Mouse (Mus musculus): ENCODE measurements around the gene Gm11020. TPM values are rescaled to one million over a fixed set of nuclear protein-coding genes. Genes with fewer than 3 reads are reported as not detected.

The Gm11020 gene
- total and polyA plus RNA-seq, 3 experiments = not detected

GRCm38 (mm10) chr8:104336806-104337205 is 15.4 kb downstream of the Gm11020 start:
- Histone ChIP-seq H3K9ac (ENCODE audit: control insufficient read depth, low read depth, low read length, poor library complexity, severe bottlenecking) (no peak overlapping the region), H3K36me3 (ENCODE audit: control insufficient read depth in 1 of 2, insufficient read depth in 2 of 2, low read length in 2 of 2) (peaks cover 0 to 21% of the 10 kb centered on the region in 2 experiments; a peak in 2 of 4 replicates), H3K9me3 (replicated peaks; ENCODE audit: insufficient read depth, low read length) (no peaks in the 10 kb centered on the region), H3K27ac (ENCODE audit: control insufficient read depth, low read depth, low read length) (no peak overlapping the region), H3K4me1 (ENCODE audit: control insufficient read depth in 1 of 2, insufficient read depth in 2 of 2, low read length in 2 of 2) (peaks cover 7 to 22% of the 10 kb centered on the region in 2 experiments), H3K4me3 (ENCODE audit: control insufficient read depth in 1 of 2, insufficient read depth in 1 of 2, low read depth in 2 of 2, low read length in 2 of 2) (no peak overlapping the region), H3K79me2 (ENCODE audit: control insufficient read depth, insufficient read depth, low read length, poor library complexity) (peaks cover 9% of the 10 kb centered on the region), H3K27me3 (ENCODE audit: control insufficient read depth in 1 of 2, insufficient read depth in 2 of 2, low read length in 2 of 2) (no peaks in the 10 kb centered on the region)
- TF ChIP-seq GATA1 (IDR thresholded peaks at IDR 0.05; ENCODE audit: low read depth, low read length) (no peak), POLR2AphosphoS2 (IDR thresholded peaks at IDR 0.05; ENCODE audit: low read length) (no peak), MXI1 (IDR thresholded peaks at IDR 0.05; ENCODE audit: low read depth, low read length) (no peak), BHLHE40 (IDR thresholded peaks at IDR 0.05; ENCODE audit: borderline replicate concordance, low read depth, low read length) (no peak), CHD2 (IDR thresholded peaks at IDR 0.05; ENCODE audit: low read length) (no peak)
- no peak for DNase-seq (ENCODE audit: low read depth, low spot score)

GRCm38 (mm10) chr8:104337890-104338289 is 16.5 kb downstream of the Gm11020 start:
- H3K9me3 ChIP-seq (replicated peaks; ENCODE audit: insufficient read depth, low read length) = no peaks in the 10 kb centered on the region
- H3K9ac ChIP-seq (ENCODE audit: control insufficient read depth, low read depth, low read length, poor library complexity, severe bottlenecking) = no peak overlapping the region
- TF ChIP-seq CTCF (IDR thresholded peaks at IDR 0.05 in 2 of 3, conservative IDR thresholded peaks at IDR 0.05 in 1 of 3; ENCODE audit: control insufficient read depth in 1 of 3, insufficient read depth in 1 of 3, low read depth in 2 of 3, low read length in 3 of 3, poor library complexity in 1 of 3, severe bottlenecking in 1 of 3) = peak; percentile 13 to 40 (median 36); a peak in 4 of 6 replicates
- TF ChIP-seq MYB (IDR thresholded peaks at IDR 0.05; ENCODE audit: low read depth, low read length) = no peak
- DNase-seq (ENCODE audit: low read depth, low spot score) = peak; percentile 63
- H3K79me2 ChIP-seq (ENCODE audit: control insufficient read depth, insufficient read depth, low read length, poor library complexity) = peaks cover 10% of the 10 kb centered on the region
- no peak overlapping the region for H3K4me3 ChIP-seq (ENCODE audit: control insufficient read depth in 1 of 2, insufficient read depth in 1 of 2, low read depth in 2 of 2, low read length in 2 of 2)
- peaks cover 0 to 20% of the 10 kb centered on the region in 2 experiments; a peak in 2 of 4 replicates for H3K36me3 ChIP-seq (ENCODE audit: control insufficient read depth in 1 of 2, insufficient read depth in 2 of 2, low read length in 2 of 2)
- no peak overlapping the region for H3K27ac ChIP-seq (ENCODE audit: control insufficient read depth, low read depth, low read length)
- H3K27me3 ChIP-seq (ENCODE audit: control insufficient read depth in 1 of 2, insufficient read depth in 2 of 2, low read length in 2 of 2) = no peaks in the 10 kb centered on the region
- H3K4me1 ChIP-seq (ENCODE audit: control insufficient read depth in 1 of 2, insufficient read depth in 2 of 2, low read length in 2 of 2) = peaks cover 5 to 22% of the 10 kb centered on the region in 2 experiments

GRCm38 (mm10) chr8:104339229-104339982 is 18.0 kb downstream of the Gm11020 start, which contains the start of gene Cmtm3:
Gene Cmtm3, plus strand, starts transcription at chr8:104339410.
- peak; percentile 74 for DNase-seq (ENCODE audit: low read depth, low spot score)
- Histone ChIP-seq H3K9ac (ENCODE audit: control insufficient read depth, low read depth, low read length, poor library complexity, severe bottlenecking) (peak within 1 kb of the TSS; percentile 76), H3K9me3 (replicated peaks; ENCODE audit: insufficient read depth, low read length) (no peaks in the 10 kb centered on the region), H3K79me2 (ENCODE audit: control insufficient read depth, insufficient read depth, low read length, poor library complexity) (peaks cover 10% of the 10 kb centered on the region), H3K27me3 (ENCODE audit: control insufficient read depth in 1 of 2, insufficient read depth in 2 of 2, low read length in 2 of 2) (no peaks in the 10 kb centered on the region), H3K4me1 (ENCODE audit: control insufficient read depth in 1 of 2, insufficient read depth in 2 of 2, low read length in 2 of 2) (peaks cover 0 to 10% of the 10 kb centered on the region in 2 experiments; a peak in 2 of 4 replicates), H3K36me3 (ENCODE audit: control insufficient read depth in 1 of 2, insufficient read depth in 2 of 2, low read length in 2 of 2) (peaks cover 0 to 11% of the 10 kb centered on the region in 2 experiments; a peak in 2 of 4 replicates), H3K27ac (ENCODE audit: control insufficient read depth, low read depth, low read length) (peak within 1 kb of the TSS; percentile 66), H3K4me3 (ENCODE audit: control insufficient read depth in 1 of 2, insufficient read depth in 1 of 2, low read depth in 2 of 2, low read length in 2 of 2) (peak within 1 kb of the TSS; percentile 59 to 90)
- TF ChIP-seq ZMIZ1 (IDR thresholded peaks at IDR 0.05; ENCODE audit: low read depth, low read length) (no peak), ELF1 (IDR thresholded peaks at IDR 0.05; ENCODE audit: low read depth, low read length) (peak; percentile 55; the same call in 1 of the 2 replicates), MXI1 (IDR thresholded peaks at IDR 0.05; ENCODE audit: low read depth, low read length) (peak; percentile 30; the same call in 1 of the 2 replicates), SIN3A (IDR thresholded peaks at IDR 0.05; ENCODE audit: low read length) (peak; percentile 26; the same call in 1 of the 2 replicates), GATA1 (IDR thresholded peaks at IDR 0.05; ENCODE audit: low read depth, low read length) (no peak), NELFE (IDR thresholded peaks at IDR 0.05; ENCODE audit: low read depth, low read length) (peak; percentile 46; the same call in 1 of the 2 replicates), MYB (IDR thresholded peaks at IDR 0.05; ENCODE audit: low read depth, low read length) (no peak), POLR2A (IDR thresholded peaks at IDR 0.05; ENCODE audit: control insufficient read depth in 1 of 2, insufficient read depth in 1 of 2, low read depth in 1 of 2, low read length in 2 of 2, poor library complexity in 1 of 2) (0 out of 4 replicates have a peak, but pooled peaks of 1 of the 2 experiments have one; percentile 37), TCF12 (IDR thresholded peaks at IDR 0.05; ENCODE audit: low read depth, low read length) (0 out of 2 replicates have a peak, but pooled peaks have one; percentile 3), HCFC1 (IDR thresholded peaks at IDR 0.05; ENCODE audit: low read depth, low read length) (peak; percentile 56; the same call in 1 of the 2 replicates)
